Mouse (Mus musculus): ENCODE data around the gene Rims4. TPM values are rescaled to one million over a fixed set of nuclear protein-coding genes. Genes with fewer than 3 reads are reported as not detected.

Gene Rims4
- total and polyA plus RNA-seq, 3 experiments = not detected

DNA sequence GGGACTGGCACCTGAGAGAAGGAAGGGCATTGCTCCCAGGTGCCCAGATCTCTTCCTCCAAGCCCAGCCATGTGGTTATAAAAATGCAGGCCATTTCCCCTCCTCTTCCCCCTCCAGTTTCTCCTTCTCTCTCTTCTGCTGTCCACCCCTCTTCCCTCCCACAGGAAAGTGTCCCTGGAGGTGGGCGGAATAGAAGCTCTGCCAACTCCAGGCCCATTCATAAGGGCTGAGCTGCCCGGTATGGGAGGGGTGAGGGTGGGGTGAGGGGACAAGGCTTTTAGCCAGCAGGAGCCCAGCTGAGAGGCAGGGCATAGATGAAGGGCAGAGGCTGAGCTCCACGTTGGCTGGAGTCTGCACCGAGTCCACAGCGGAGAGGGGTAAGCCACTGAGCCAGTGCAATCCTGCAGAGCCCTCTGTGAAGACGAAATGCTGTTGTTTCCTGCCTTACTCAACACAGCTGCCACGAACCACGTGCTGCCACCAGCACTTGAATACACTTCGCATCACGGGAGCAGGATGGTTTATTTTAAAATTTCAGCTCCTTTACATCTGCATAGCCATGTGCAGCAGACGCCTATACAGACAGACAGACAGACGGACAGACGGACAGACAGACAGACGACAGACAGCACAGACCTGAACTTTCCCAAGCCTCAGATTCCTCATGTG lies 41.5 kb downstream of the Rims4 start:
- Histone ChIP-seq H3K79me2 (ENCODE audit: control insufficient read depth, insufficient read depth, low read length, poor library complexity) (no peaks in the 10 kb centered on the region), H3K27me3 (ENCODE audit: control insufficient read depth in 1 of 2, insufficient read depth in 2 of 2, low read length in 2 of 2) (peaks cover 1 to 2% of the 10 kb centered on the region in 2 experiments; a peak in 3 of 4 replicates), H3K9ac (ENCODE audit: control insufficient read depth, low read depth, low read length, poor library complexity, severe bottlenecking) (no peak overlapping the region), H3K27ac (ENCODE audit: control insufficient read depth, low read depth, low read length) (no peak overlapping the region), H3K36me3 (ENCODE audit: control insufficient read depth in 1 of 2, insufficient read depth in 2 of 2, low read length in 2 of 2) (no peaks in the 10 kb centered on the region), H3K4me3 (ENCODE audit: control insufficient read depth in 1 of 2, insufficient read depth in 1 of 2, low read depth in 2 of 2, low read length in 2 of 2) (no peak overlapping the region), H3K4me1 (ENCODE audit: control insufficient read depth in 1 of 2, insufficient read depth in 2 of 2, low read length in 2 of 2) (no peaks in the 10 kb centered on the region), H3K9me3 (replicated peaks; ENCODE audit: insufficient read depth, low read length) (no peaks in the 10 kb centered on the region)
- TF ChIP-seq POLR2AphosphoS2 (IDR thresholded peaks at IDR 0.05; ENCODE audit: low read length) (no peak), GABPA (IDR thresholded peaks at IDR 0.05; ENCODE audit: low read depth, low read length) (no peak), MAFK (IDR thresholded peaks at IDR 0.05; ENCODE audit: borderline replicate concordance, low read depth, low read length) (no peak), USF2 (IDR thresholded peaks at IDR 0.05; ENCODE audit: borderline replicate concordance in 1 of 2, insufficient read depth in 1 of 2, low read depth in 1 of 2, low read length in 2 of 2) (no peak), MXI1 (IDR thresholded peaks at IDR 0.05; ENCODE audit: low read depth, low read length) (no peak), ZC3H11A (IDR thresholded peaks at IDR 0.05; ENCODE audit: low read depth, low read length) (no peak), ETS1 (IDR thresholded peaks at IDR 0.05; ENCODE audit: low read depth, low read length) (no peak), MAZ (IDR thresholded peaks at IDR 0.05; ENCODE audit: low read depth, low read length) (no peak)
- no peak for DNase-seq (ENCODE audit: low read depth, low spot score)

DNA sequence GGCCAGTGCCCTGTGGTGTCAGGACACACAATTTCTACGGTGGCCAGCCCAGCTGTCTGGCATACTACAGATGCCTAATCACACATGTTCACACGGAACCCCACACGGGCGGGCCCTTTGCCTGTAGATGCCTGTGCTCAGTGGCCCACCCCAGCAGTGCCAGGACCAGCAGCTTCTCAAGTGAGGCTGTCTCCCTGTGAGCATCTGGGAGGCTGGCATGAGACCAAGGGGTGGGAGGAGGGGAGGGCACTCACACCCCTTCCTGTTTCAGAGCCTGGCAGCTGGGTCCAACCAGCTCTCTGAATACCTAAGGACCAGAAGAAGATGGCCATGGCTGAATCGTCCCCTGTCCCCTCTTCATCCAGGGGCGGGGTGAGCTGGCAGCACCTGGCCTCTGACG lies 43.0 kb downstream of the Rims4 start:
- peaks cover 4 to 7% of the 10 kb centered on the region in 2 experiments for H3K27me3 ChIP-seq (ENCODE audit: control insufficient read depth in 1 of 2, insufficient read depth in 2 of 2, low read length in 2 of 2)
- H3K9ac ChIP-seq (ENCODE audit: control insufficient read depth, low read depth, low read length, poor library complexity, severe bottlenecking) = no peak overlapping the region
- H3K4me3 ChIP-seq (ENCODE audit: control insufficient read depth in 1 of 2, insufficient read depth in 1 of 2, low read depth in 2 of 2, low read length in 2 of 2) = no peak overlapping the region
- DNase-seq (ENCODE audit: low read depth, low spot score) = no peak
- no peaks in the 10 kb centered on the region for H3K4me1 ChIP-seq (ENCODE audit: control insufficient read depth in 1 of 2, insufficient read depth in 2 of 2, low read length in 2 of 2)
- no peaks in the 10 kb centered on the region for H3K79me2 ChIP-seq (ENCODE audit: control insufficient read depth, insufficient read depth, low read length, poor library complexity)
- no peaks in the 10 kb centered on the region for H3K9me3 ChIP-seq (replicated peaks; ENCODE audit: insufficient read depth, low read length)
- no peaks in the 10 kb centered on the region for H3K36me3 ChIP-seq (ENCODE audit: control insufficient read depth in 1 of 2, insufficient read depth in 2 of 2, low read length in 2 of 2)
- TF ChIP-seq NELFE (IDR thresholded peaks at IDR 0.05; ENCODE audit: low read depth, low read length) (no peak), USF2 (IDR thresholded peaks at IDR 0.05; ENCODE audit: borderline replicate concordance in 1 of 2, insufficient read depth in 1 of 2, low read depth in 1 of 2, low read length in 2 of 2) (no peak), MAFK (IDR thresholded peaks at IDR 0.05; ENCODE audit: borderline replicate concordance, low read depth, low read length) (no peak), HCFC1 (IDR thresholded peaks at IDR 0.05; ENCODE audit: low read depth, low read length) (no peak), TAL1 (IDR thresholded peaks at IDR 0.05; ENCODE audit: low read length) (no peak), MAZ (IDR thresholded peaks at IDR 0.05; ENCODE audit: low read depth, low read length) (no peak)
- H3K27ac ChIP-seq (ENCODE audit: control insufficient read depth, low read depth, low read length) = no peak overlapping the region

DNA sequence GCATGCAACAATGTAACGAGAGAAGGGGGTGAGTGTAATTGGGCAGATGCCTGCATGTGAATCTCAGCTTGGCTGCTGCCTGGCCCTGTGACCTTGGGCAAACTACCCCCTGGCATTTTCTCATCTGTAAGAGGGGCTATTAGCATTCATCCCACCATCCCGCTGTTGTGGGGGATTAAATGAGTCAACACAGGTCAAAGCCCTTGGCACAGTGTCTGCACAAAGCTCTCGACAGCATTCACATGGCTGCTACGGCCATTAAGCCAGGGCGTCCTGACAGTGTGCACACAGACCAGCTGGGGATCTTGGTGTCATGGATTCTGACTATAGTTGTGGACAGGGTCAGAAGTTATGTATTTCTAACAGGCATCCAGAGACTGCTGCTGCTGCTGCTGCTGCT lies 43.6 kb downstream of the Rims4 start:
- peaks cover 6 to 11% of the 10 kb centered on the region in 2 experiments for H3K27me3 ChIP-seq (ENCODE audit: control insufficient read depth in 1 of 2, insufficient read depth in 2 of 2, low read length in 2 of 2)

More for the DNA sequence above, 43.6 kb downstream of the Rims4 start:
- no peaks in the 10 kb centered on the region for H3K9me3 ChIP-seq (replicated peaks; ENCODE audit: insufficient read depth, low read length)
- no peaks in the 10 kb centered on the region for H3K4me1 ChIP-seq (ENCODE audit: control insufficient read depth in 1 of 2, insufficient read depth in 2 of 2, low read length in 2 of 2)
- H3K9ac ChIP-seq (ENCODE audit: control insufficient read depth, low read depth, low read length, poor library complexity, severe bottlenecking) = no peak overlapping the region
- H3K79me2 ChIP-seq (ENCODE audit: control insufficient read depth, insufficient read depth, low read length, poor library complexity) = no peaks in the 10 kb centered on the region
- H3K4me3 ChIP-seq (ENCODE audit: control insufficient read depth in 1 of 2, insufficient read depth in 1 of 2, low read depth in 2 of 2, low read length in 2 of 2) = no peak overlapping the region
- no peak for DNase-seq (ENCODE audit: low read depth, low spot score)
- TF ChIP-seq MEF2A (IDR thresholded peaks at IDR 0.05; ENCODE audit: extremely low read depth, insufficient replicate concordance, low read depth, low read length, poor library complexity, severe bottlenecking) = no peak
- TF ChIP-seq ZC3H11A (IDR thresholded peaks at IDR 0.05; ENCODE audit: low read depth, low read length) = no peak
- TF ChIP-seq POLR2AphosphoS2 (IDR thresholded peaks at IDR 0.05; ENCODE audit: low read length) = no peak
- TF ChIP-seq MYB (IDR thresholded peaks at IDR 0.05; ENCODE audit: low read depth, low read length) = no peak
- no peak for TF ChIP-seq USF1 (IDR thresholded peaks at IDR 0.05; ENCODE audit: low read depth, low read length)
- no peak for TF ChIP-seq BHLHE40 (IDR thresholded peaks at IDR 0.05; ENCODE audit: borderline replicate concordance, low read depth, low read length)
- TF ChIP-seq ZMIZ1 (IDR thresholded peaks at IDR 0.05; ENCODE audit: low read depth, low read length) = no peak
- no peak for TF ChIP-seq KAT2A (conservative IDR thresholded peaks at IDR 0.05; ENCODE audit: low read depth, low read length)
- no peak for TF ChIP-seq TCF12 (IDR thresholded peaks at IDR 0.05; ENCODE audit: low read depth, low read length)
- no peaks in the 10 kb centered on the region for H3K36me3 ChIP-seq (ENCODE audit: control insufficient read depth in 1 of 2, insufficient read depth in 2 of 2, low read length in 2 of 2)
- no peak overlapping the region for H3K27ac ChIP-seq (ENCODE audit: control insufficient read depth, low read depth, low read length)
